In genomic region chr12:29257735-29258547, GRCm38 (mm10) we compare ENCODE assay signal across 9 mouse cellular contexts.
DNase-seq lines count a peak whose midpoint lies in the region; ATAC-seq and TF ChIP-seq lines count a peak whose summit lies in the region.
"Had no signal": no experiment of that assay in that cellular context is flagged by ENCODE, and none has a peak within 500 bp of the region (broad histone marks: within the 10 kb centered on the region; RNA-seq: fewer than 3 reads in every experiment).

No protein-coding gene starts in this region.

- H3K4me1 ChIP-seq in heart, embryonic 15.5 days (replicated peaks), result peaks cover 16% of the 10 kb centered on the region
- no peaks in the 10 kb centered on the region for H3K4me1 ChIP-seq in lung, embryonic 14.5 days (ENCODE audit: insufficient read depth)

- no peak overlapping the region for H3K9ac ChIP-seq in heart, embryonic 15.5 days
- H3K9ac ChIP-seq in lung, embryonic 14.5 days, result no peak overlapping the region
- H3K9ac ChIP-seq: liver, embryonic 13.5 days had no signal

- no peaks in the 10 kb centered on the region for H3K36me3 ChIP-seq in heart, embryonic 15.5 days
- no peaks in the 10 kb centered on the region for H3K36me3 ChIP-seq in lung, embryonic 14.5 days (ENCODE audit: insufficient read depth)
- H3K36me3 ChIP-seq: liver, embryonic 13.5 days had no signal

- no peaks in the 10 kb centered on the region for H3K27me3 ChIP-seq in heart, embryonic 15.5 days
- H3K27me3 ChIP-seq in lung, embryonic 14.5 days (ENCODE audit: insufficient read depth, low read length), result no peaks in the 10 kb centered on the region
- H3K27me3 ChIP-seq: liver, embryonic 13.5 days had no signal

- H3K4me2 ChIP-seq in heart, embryonic 15.5 days, result peak overlapping the region; percentile 38
- peak overlapping the region; percentile 43 for H3K4me2 ChIP-seq in lung, embryonic 14.5 days
- H3K4me2 ChIP-seq: liver, embryonic 13.5 days had no signal

- WGBS in heart, embryonic 15.5 days, result 27% methylated on average over 16 of the region's 16 CpGs
- 10% methylated on average over 16 of the region's 16 CpGs for WGBS in lung, embryonic 14.5 days

- peak; percentile 27; the same call in 1 of the 2 replicates for ATAC-seq in heart, embryonic 15.5 days (replicated peaks; ENCODE audit: insufficient number of reproducible peaks, insufficient read depth, low FRiP score, low read depth)
- peak; percentile 79; the same call in 1 of the 2 replicates for ATAC-seq in lung, embryonic 14.5 days (ENCODE audit: insufficient read depth)
- ATAC-seq in inflammation-experienced regulatory T-cells, adult 6 months, result no peak

- DNase-seq in cerebellum, adult 18-20 months, result peak; percentile 17 to 23
- no peak for DNase-seq in cerebellum, adult 9-11 months
- peak; percentile 95 for DNase-seq in brain, embryonic 14.5 days (ENCODE audit: low read depth)
- DNase-seq in kidney, postnatal 14 days, result peak; percentile 76
- DNase-seq in lung, embryonic 14.5 days, result peak; percentile 89
- DNase-seq in ovary, postnatal 36 days (ENCODE audit: low spot score), result peak; percentile 54
- DNase-seq: liver, embryonic 13.5 days had no signal

- peak overlapping the region; percentile 65 for H3K27ac ChIP-seq in heart, embryonic 15.5 days
- H3K27ac ChIP-seq in lung, embryonic 14.5 days (ENCODE audit: low read depth), result peak overlapping the region; percentile 50; the same call in 1 of the 2 replicates
- H3K27ac ChIP-seq: liver, embryonic 13.5 days had no signal

- H3K4me3 ChIP-seq in heart, embryonic 15.5 days, result no peak overlapping the region
- no peak overlapping the region for H3K4me3 ChIP-seq in lung, embryonic 14.5 days (ENCODE audit: low read depth, low read length)
- H3K4me3 ChIP-seq: liver, embryonic 13.5 days had no signal

- no peaks in the 10 kb centered on the region for H3K9me3 ChIP-seq in heart, embryonic 15.5 days (replicated peaks)
- no peaks in the 10 kb centered on the region for H3K9me3 ChIP-seq in lung, embryonic 14.5 days (ENCODE audit: low read depth, low read length)
- H3K9me3 ChIP-seq: liver, embryonic 13.5 days had no signal

- no peak for TF ChIP-seq POLR2A in brain, embryonic 14.5 days (IDR thresholded peaks at IDR 0.05; ENCODE audit: borderline replicate concordance, extremely low read depth, insufficient read depth, insufficient read length, poor library complexity, severe bottlenecking)

- 0 out of 2 replicates have a peak, but pooled peaks have one; percentile 3 for TF ChIP-seq CTCF in brain, embryonic 14.5 days (IDR thresholded peaks at IDR 0.05; ENCODE audit: borderline replicate concordance, extremely low read depth, insufficient read depth, insufficient read length)
- peak; percentile 5; the same call in 1 of the 2 replicates for TF ChIP-seq CTCF in lung, embryonic 14.5 days (IDR thresholded peaks at IDR 0.05; ENCODE audit: low read depth)
